In genomic region chr8:124569593-124569992, GRCm38 (mm10) we compare ENCODE assay signal across 7 mouse cellular contexts. TPM values are rescaled to one million over a fixed set of nuclear protein-coding genes. Genes with fewer than 3 reads are reported as not detected.
DNase-seq lines count a peak whose midpoint lies in the region; ATAC-seq and TF ChIP-seq lines count a peak whose summit lies in the region.

Agt (minus strand) TSS chr8:124569706.

- no peak for DNase-seq in midbrain, embryonic 10.5 days (ENCODE audit: low spot score)
- peak; percentile 48 to 51 for DNase-seq in cerebellum, postnatal 36 days
- DNase-seq in heart, postnatal 14 days: peak; percentile 62 to 76
- no peak for DNase-seq in limb, embryonic 10.5 days (ENCODE audit: low spot score)
- no peak for DNase-seq in embryo, embryonic 9.5 days (ENCODE audit: extremely low spot score)

- H3K27ac ChIP-seq in midbrain, embryonic 10.5 days (replicated peaks): peak within 1 kb of the TSS; percentile 13; the same call in 1 of the 2 replicates
- no peak within 1 kb of the TSS for H3K27ac ChIP-seq in midbrain, embryonic 15.5 days
- peak within 1 kb of the TSS; percentile 46; the same call in 1 of the 2 replicates for H3K27ac ChIP-seq in limb, embryonic 10.5 days
- H3K27ac ChIP-seq in testis, adult 2 months (ENCODE audit: control insufficient read depth, insufficient read depth, low read depth, low read length): peak within 1 kb of the TSS; percentile 70

- TF ChIP-seq CTCF in testis, adult 2 months (IDR thresholded peaks at IDR 0.05; ENCODE audit: control insufficient read depth, insufficient read depth, insufficient replicate concordance, low read depth, low read length): no peak

- intact Hi-C loops in heart, postnatal 14 days (cut with DNase I): no loop called here

- TF ChIP-seq POLR2A in testis, adult 2 months (IDR thresholded peaks at IDR 0.05; ENCODE audit: control insufficient read depth, low read depth, low read length): no peak

- WGBS in midbrain, embryonic 10.5 days: 80% methylated on average over 2 of the region's 2 CpGs
- WGBS in midbrain, embryonic 15.5 days: 88% methylated on average over 2 of the region's 2 CpGs
- WGBS in limb, embryonic 10.5 days: 93% methylated on average over 2 of the region's 2 CpGs

- no peak within 1 kb of the TSS for H3K4me3 ChIP-seq in midbrain, embryonic 10.5 days
- H3K4me3 ChIP-seq in midbrain, embryonic 15.5 days: no peak within 1 kb of the TSS
- no peak within 1 kb of the TSS for H3K4me3 ChIP-seq in limb, embryonic 10.5 days
- H3K4me3 ChIP-seq in testis, adult 2 months (ENCODE audit: control insufficient read depth, low read depth, low read length): peak within 1 kb of the TSS; percentile 18

- no peaks in the 10 kb centered on the region for H3K27me3 ChIP-seq in midbrain, embryonic 10.5 days (ENCODE audit: low read depth, poor library complexity, severe bottlenecking)
- no peaks in the 10 kb centered on the region for H3K27me3 ChIP-seq in midbrain, embryonic 15.5 days (replicated peaks)
- no peaks in the 10 kb centered on the region for H3K27me3 ChIP-seq in limb, embryonic 10.5 days (ENCODE audit: low read depth, poor library complexity, severe bottlenecking)
- no peaks in the 10 kb centered on the region for H3K27me3 ChIP-seq in testis, adult 2 months (ENCODE audit: control insufficient read depth, insufficient read depth, low read length)

- no peaks in the 10 kb centered on the region for H3K36me3 ChIP-seq in midbrain, embryonic 10.5 days
- no peaks in the 10 kb centered on the region for H3K36me3 ChIP-seq in midbrain, embryonic 15.5 days (replicated peaks)
- H3K36me3 ChIP-seq in limb, embryonic 10.5 days: no peaks in the 10 kb centered on the region
- H3K36me3 ChIP-seq in testis, adult 2 months (ENCODE audit: control insufficient read depth, insufficient read depth, low read length): no peaks in the 10 kb centered on the region

- no peak for ATAC-seq in midbrain, embryonic 15.5 days (replicated peaks)

- H3K9me3 ChIP-seq in midbrain, embryonic 10.5 days (replicated peaks): no peaks in the 10 kb centered on the region
- H3K9me3 ChIP-seq in midbrain, embryonic 15.5 days: no peaks in the 10 kb centered on the region
- H3K9me3 ChIP-seq in limb, embryonic 10.5 days (replicated peaks): no peaks in the 10 kb centered on the region

- H3K4me2 ChIP-seq in midbrain, embryonic 15.5 days: no peak within 1 kb of the TSS

- peaks cover 14% of the 10 kb centered on the region; the same call in 1 of the 2 replicates for H3K4me1 ChIP-seq in midbrain, embryonic 10.5 days
- no peaks in the 10 kb centered on the region for H3K4me1 ChIP-seq in midbrain, embryonic 15.5 days
- peaks cover 20% of the 10 kb centered on the region for H3K4me1 ChIP-seq in limb, embryonic 10.5 days
- peaks cover 13% of the 10 kb centered on the region for H3K4me1 ChIP-seq in testis, adult 2 months (ENCODE audit: control insufficient read depth, insufficient read depth, low read length)

- no peak within 1 kb of the TSS for H3K9ac ChIP-seq in midbrain, embryonic 15.5 days

RNA-seq across cellular contexts. Expression of gene Agt, which starts in this region (rescaled TPM):
- not detected in 2 replicates for polyA plus RNA-seq in midbrain, embryonic 10.5 days (2016; fragmentation: Nextera tagmentation; extraction: Ambion mirVana)
- 0.62 and 0.96 TPM in 2 replicates for polyA plus RNA-seq in midbrain, embryonic 15.5 days (2015; fragmentation: Nextera tagmentation; extraction: Ambion mirVana)
- 10 to 100 TPM; 13.4 to 13.5 TPM for total RNA-seq in heart, postnatal 14 days (2021)
- not detected in 2 replicates for polyA plus RNA-seq in limb, embryonic 10.5 days (2016; fragmentation: Nextera tagmentation; extraction: Ambion mirVana)
- polyA plus RNA-seq in testis, adult 2 months (2012; rRNA removed): 143 and 231 TPM in 2 replicates

Comparison
In these comparisons a context has a peak if more than half of its experiments do, and no peak if none do; other contexts are left out.
1. RNA of gene Agt (polyA plus RNA-seq): 143 to 231 TPM in testis, adult 2 months; 0.62 to 0.96 TPM in midbrain, embryonic 15.5 days, not detected in midbrain, embryonic 10.5 days and not detected in limb, embryonic 10.5 days; every median in the first group is over 10 times any median in the second.
2. DNase-seq: peak in cerebellum, postnatal 36 days (2 of 2) and heart, postnatal 14 days (2 of 2); none in midbrain, embryonic 10.5 days (single experiment), limb, embryonic 10.5 days (single experiment) and embryo, embryonic 9.5 days (single experiment).